23 mouse cellular contexts compared by ENCODE assay signal in genomic region chr4:33740982-33741381, GRCm38 (mm10).
DNase-seq lines count a peak whose midpoint lies in the region; ATAC-seq lines count a peak whose summit lies in the region.
"Had no signal": no experiment of that assay in that cellular context is flagged by ENCODE, and none has a peak within 500 bp of the region (broad histone marks: within the 10 kb centered on the region; RNA-seq: fewer than 3 reads in every experiment).

No protein-coding gene starts in this region.

- no peak overlapping the region for H3K9ac ChIP-seq in liver, embryonic 12.5 days
- H3K9ac ChIP-seq: embryonic facial prominence, embryonic 12.5 days; forebrain, embryonic 13.5 days; forebrain, embryonic 15.5 days had no signal

- no peak overlapping the region for H3K27ac ChIP-seq in liver, embryonic 12.5 days
- H3K27ac ChIP-seq: embryonic facial prominence, embryonic 10.5 days; embryonic facial prominence, embryonic 12.5 days; forebrain, embryonic 13.5 days; forebrain, embryonic 15.5 days had no signal

- H3K27me3 ChIP-seq in liver, embryonic 12.5 days (replicated peaks) = no peaks in the 10 kb centered on the region
- H3K27me3 ChIP-seq: CH12.LX; embryonic facial prominence, embryonic 12.5 days; forebrain, embryonic 13.5 days; forebrain, embryonic 15.5 days had no signal

- peak; percentile 69 for ATAC-seq in frontal cortex, adult (ENCODE audit: low TSS enrichment)
- ATAC-seq in liver, embryonic 12.5 days = no peak
- ATAC-seq: CD4-positive, CD25-positive, alpha-beta regulatory T cell, adult 4 months; forebrain, embryonic 13.5 days; forebrain, embryonic 15.5 days had no signal

- DNase-seq in frontal cortex, postnatal 10 days (ENCODE audit: low spot score in 2 of 2) = no peak
- peak; percentile 9 for DNase-seq in retina, postnatal 1 day
- DNase-seq in retina, embryonic 14.5 days (ENCODE audit: low spot score) = no peak
- DNase-seq in right cerebral cortex, adult 2 months (ENCODE audit: low spot score in 2 of 2) = peak; percentile 25 to 28
- DNase-seq in right cerebral cortex, postnatal 25 days = no peak
- DNase-seq: adrenal gland, adult 2 months; adrenal gland, postnatal 10 days; adrenal gland, postnatal 25 days; B cell, adult 2 months; cerebellum, adult 11-12 months; cerebellum, adult 2 months; cerebellum, adult 9-10 months; cerebellum, postnatal 10 days; cerebellum, postnatal 25 days had no signal

- H3K4me2 ChIP-seq in liver, embryonic 12.5 days = no peak overlapping the region
- H3K4me2 ChIP-seq: embryonic facial prominence, embryonic 12.5 days; forebrain, embryonic 13.5 days; forebrain, embryonic 15.5 days had no signal

- H3K9me3 ChIP-seq in liver, embryonic 12.5 days (replicated peaks) = no peaks in the 10 kb centered on the region
- H3K9me3 ChIP-seq: embryonic facial prominence, embryonic 10.5 days; embryonic facial prominence, embryonic 12.5 days; forebrain, embryonic 13.5 days; forebrain, embryonic 15.5 days; G1E had no signal

- peaks cover 9% of the 10 kb centered on the region for H3K4me1 ChIP-seq in liver, embryonic 12.5 days
- H3K4me1 ChIP-seq: embryonic facial prominence, embryonic 12.5 days had no signal

- H3K36me3 ChIP-seq in liver, embryonic 12.5 days = no peaks in the 10 kb centered on the region
- H3K36me3 ChIP-seq: embryonic facial prominence, embryonic 10.5 days; embryonic facial prominence, embryonic 12.5 days; forebrain, embryonic 15.5 days; G1E had no signal

- H3K4me3 ChIP-seq in liver, embryonic 12.5 days = no peak overlapping the region
- H3K4me3 ChIP-seq: embryonic facial prominence, embryonic 10.5 days; embryonic facial prominence, embryonic 12.5 days; forebrain, embryonic 13.5 days; forebrain, embryonic 15.5 days had no signal

- 73% methylated on average over 12 of the region's 12 CpGs for WGBS in liver, embryonic 12.5 days (ENCODE audit: insufficient replicate concordance)

Comparison
In these comparisons a context has a peak if more than half of its experiments do, and no peak if none do; other contexts are left out.
1. DNase-seq: peak in retina, postnatal 1 day (single experiment) and right cerebral cortex, adult 2 months (2 of 2); none in frontal cortex, postnatal 10 days (0 of 2), retina, embryonic 14.5 days (single experiment) and right cerebral cortex, postnatal 25 days (single experiment).